In genomic region chr11:96875270-96875669, GRCm38 (mm10) we compare ENCODE assay signal across 7 mouse cellular contexts. TPM values are rescaled to one million over a fixed set of nuclear protein-coding genes. Genes with fewer than 3 reads are reported as not detected.
DNase-seq lines count a peak whose midpoint lies in the region; ATAC-seq and TF ChIP-seq lines count a peak whose summit lies in the region.

No protein-coding gene starts in this region.

- no peak for ATAC-seq in lung, postnatal 0 days
- ATAC-seq in forebrain, embryonic 16.5 days = no peak
- no peak for ATAC-seq in limb, embryonic 15.5 days (ENCODE audit: insufficient number of reproducible peaks, low FRiP score, low TSS enrichment, low read depth)
- ATAC-seq in stomach, embryonic 16.5 days (ENCODE audit: insufficient read depth, low FRiP score) = no peak

- TF ChIP-seq EP300 in lung, postnatal 0 days (IDR thresholded peaks at IDR 0.05) = no peak

- no peak for TF ChIP-seq POLR2A in thymus, adult 2 months (IDR thresholded peaks at IDR 0.05; ENCODE audit: control insufficient read depth, extremely low read depth, insufficient read depth, low read length, poor library complexity)

- no peak overlapping the region for H3K27ac ChIP-seq in lung, postnatal 0 days (ENCODE audit: low read length)
- peak overlapping the region; percentile 98 for H3K27ac ChIP-seq in forebrain, embryonic 16.5 days (ENCODE audit: low read length)
- H3K27ac ChIP-seq in limb, embryonic 15.5 days = no peak overlapping the region
- H3K27ac ChIP-seq in stomach, embryonic 16.5 days (ENCODE audit: low read length) = no peak overlapping the region
- no peak overlapping the region for H3K27ac ChIP-seq in thymus, adult 2 months (ENCODE audit: control insufficient read depth, insufficient read depth, low read length)

- WGBS in lung, postnatal 0 days = 25% methylated on average over 4 of the region's 4 CpGs
- WGBS in forebrain, embryonic 16.5 days = 8% methylated on average over 4 of the region's 4 CpGs
- 24% methylated on average over 4 of the region's 4 CpGs for WGBS in limb, embryonic 15.5 days
- WGBS in stomach, embryonic 16.5 days = 20% methylated on average over 4 of the region's 4 CpGs
- WGBS in thymus, adult 2 months = 44% methylated on average over 4 of the region's 4 CpGs

- H3K9ac ChIP-seq in lung, postnatal 0 days (replicated peaks; ENCODE audit: low read depth) = no peak overlapping the region
- H3K9ac ChIP-seq in forebrain, embryonic 16.5 days (replicated peaks; ENCODE audit: low read depth, low read length) = no peak overlapping the region; the same call in 1 of the 2 replicates
- no peak overlapping the region for H3K9ac ChIP-seq in limb, embryonic 15.5 days
- no peak overlapping the region for H3K9ac ChIP-seq in stomach, embryonic 16.5 days (ENCODE audit: low read length)

- no peak for TF ChIP-seq CTCF in lung, postnatal 0 days (IDR thresholded peaks at IDR 0.05)
- no peak for TF ChIP-seq CTCF in thymus, adult 2 months (IDR thresholded peaks at IDR 0.05; ENCODE audit: borderline replicate concordance, control insufficient read depth, extremely low read depth, insufficient read depth, low read length, poor library complexity)

- H3K36me3 ChIP-seq in lung, postnatal 0 days (ENCODE audit: insufficient read depth, low read length) = no peaks in the 10 kb centered on the region
- H3K36me3 ChIP-seq in forebrain, embryonic 16.5 days (ENCODE audit: control insufficient read depth, insufficient read depth) = no peaks in the 10 kb centered on the region
- H3K36me3 ChIP-seq in limb, embryonic 15.5 days = no peaks in the 10 kb centered on the region
- no peaks in the 10 kb centered on the region for H3K36me3 ChIP-seq in stomach, embryonic 16.5 days (ENCODE audit: control insufficient read depth, insufficient read depth, low read length)
- H3K36me3 ChIP-seq in thymus, adult 2 months (ENCODE audit: control insufficient read depth, insufficient read depth, low read length) = no peaks in the 10 kb centered on the region

- peak overlapping the region; percentile 23 for H3K4me3 ChIP-seq in lung, postnatal 0 days (ENCODE audit: low read depth, low read length)
- H3K4me3 ChIP-seq in forebrain, embryonic 16.5 days (replicated peaks; ENCODE audit: low read length) = peak overlapping the region; percentile 41
- H3K4me3 ChIP-seq in limb, embryonic 15.5 days = peak overlapping the region; percentile 41
- H3K4me3 ChIP-seq in stomach, embryonic 16.5 days (replicated peaks; ENCODE audit: low read length) = peak overlapping the region; percentile 41; the same call in 1 of the 2 replicates
- H3K4me3 ChIP-seq in thymus, adult 2 months (ENCODE audit: control insufficient read depth, insufficient read depth, low read length) = no peak overlapping the region

- H3K27me3 ChIP-seq in lung, postnatal 0 days (replicated peaks; ENCODE audit: insufficient read depth, low read length) = peaks cover 8% of the 10 kb centered on the region; the same call in 1 of the 2 replicates
- H3K27me3 ChIP-seq in forebrain, embryonic 16.5 days (replicated peaks; ENCODE audit: control insufficient read depth, insufficient read depth, low read length) = no peaks in the 10 kb centered on the region
- peaks cover 17% of the 10 kb centered on the region for H3K27me3 ChIP-seq in limb, embryonic 15.5 days
- peaks cover 6% of the 10 kb centered on the region; the same call in 1 of the 2 replicates for H3K27me3 ChIP-seq in stomach, embryonic 16.5 days (ENCODE audit: control insufficient read depth, insufficient read depth, low read length)
- peaks cover 8% of the 10 kb centered on the region; the same call in 1 of the 2 replicates for H3K27me3 ChIP-seq in thymus, adult 2 months (ENCODE audit: control insufficient read depth, insufficient read depth, low read length)

- no peaks in the 10 kb centered on the region for H3K4me1 ChIP-seq in lung, postnatal 0 days (ENCODE audit: insufficient read depth, low read depth, low read length)
- peaks cover 62% of the 10 kb centered on the region for H3K4me1 ChIP-seq in forebrain, embryonic 16.5 days (replicated peaks; ENCODE audit: control insufficient read depth, insufficient read depth, low read length)
- H3K4me1 ChIP-seq in limb, embryonic 15.5 days = peaks cover 33% of the 10 kb centered on the region
- peaks cover 22% of the 10 kb centered on the region for H3K4me1 ChIP-seq in stomach, embryonic 16.5 days (ENCODE audit: control insufficient read depth, insufficient read depth, low read length)
- H3K4me1 ChIP-seq in thymus, adult 2 months (replicated peaks; ENCODE audit: control insufficient read depth, insufficient read depth, low read length) = no peaks in the 10 kb centered on the region

- no peaks in the 10 kb centered on the region for H3K9me3 ChIP-seq in lung, postnatal 0 days (ENCODE audit: low read length)
- H3K9me3 ChIP-seq in forebrain, embryonic 16.5 days (ENCODE audit: control insufficient read depth, low read length) = no peaks in the 10 kb centered on the region
- H3K9me3 ChIP-seq in limb, embryonic 15.5 days = no peaks in the 10 kb centered on the region
- H3K9me3 ChIP-seq in stomach, embryonic 16.5 days (replicated peaks; ENCODE audit: control insufficient read depth, low read length) = no peaks in the 10 kb centered on the region

- peak overlapping the region; percentile 54 for H3K4me2 ChIP-seq in lung, postnatal 0 days (replicated peaks; ENCODE audit: low read depth, low read length)
- H3K4me2 ChIP-seq in forebrain, embryonic 16.5 days (ENCODE audit: low read length) = peak overlapping the region; percentile 67
- H3K4me2 ChIP-seq in limb, embryonic 15.5 days = peak overlapping the region; percentile 89
- H3K4me2 ChIP-seq in stomach, embryonic 16.5 days (ENCODE audit: low read depth, low read length) = peak overlapping the region; percentile 64

- DNase-seq in lung, postnatal 0 days (ENCODE audit: low spot score) = no peak
- DNase-seq in lung, postnatal 14 days = no peak
- DNase-seq in thymus, adult 2 months = no peak
- no peak for DNase-seq in right cerebral cortex, postnatal 36 days (ENCODE audit: low spot score in 2 of 2)

RNA-seq across cellular contexts. Expression of gene Copz2, which starts 25.6 kb away (rescaled TPM):
- polyA plus RNA-seq in lung, postnatal 0 days (2015; fragmentation: Nextera tagmentation; extraction: Ambion mirVana) = 105 and 110 TPM in 2 replicates
- 10.4 and 16.6 TPM in 2 replicates for polyA plus RNA-seq in forebrain, embryonic 16.5 days (2015; fragmentation: Nextera tagmentation; extraction: Ambion mirVana)
- 203 and 213 TPM in 2 replicates for polyA plus RNA-seq in limb, embryonic 15.5 days (2015; fragmentation: Nextera tagmentation; extraction: Ambion mirVana)
- polyA plus RNA-seq in stomach, embryonic 16.5 days (2015; fragmentation: Nextera tagmentation; extraction: Ambion mirVana) = 124 and 136 TPM in 2 replicates
- polyA plus RNA-seq in thymus, adult 2 months (2012; rRNA removed) = 24.5 and 25.3 TPM in 2 replicates

RNA-seq across cellular contexts. Expression of gene Cdk5rap3, which starts 41.0 kb away (rescaled TPM):
- 46.4 and 48.0 TPM in 2 replicates for polyA plus RNA-seq in lung, postnatal 0 days (2015; fragmentation: Nextera tagmentation; extraction: Ambion mirVana)
- 103 and 106 TPM in 2 replicates for polyA plus RNA-seq in forebrain, embryonic 16.5 days (2015; fragmentation: Nextera tagmentation; extraction: Ambion mirVana)
- 76.2 and 87.4 TPM in 2 replicates for polyA plus RNA-seq in limb, embryonic 15.5 days (2015; fragmentation: Nextera tagmentation; extraction: Ambion mirVana)
- polyA plus RNA-seq in stomach, embryonic 16.5 days (2015; fragmentation: Nextera tagmentation; extraction: Ambion mirVana) = 68.7 and 75.0 TPM in 2 replicates
- polyA plus RNA-seq in thymus, adult 2 months (2012; rRNA removed) = 94.2 and 95.5 TPM in 2 replicates

RNA-seq across cellular contexts. Expression of gene Nfe2l1, which starts 45.5 kb away (rescaled TPM):
- polyA plus RNA-seq in lung, postnatal 0 days (2015; fragmentation: Nextera tagmentation; extraction: Ambion mirVana) = 51.8 and 54.5 TPM in 2 replicates
- 64.8 and 68.2 TPM in 2 replicates for polyA plus RNA-seq in forebrain, embryonic 16.5 days (2015; fragmentation: Nextera tagmentation; extraction: Ambion mirVana)
- polyA plus RNA-seq in limb, embryonic 15.5 days (2015; fragmentation: Nextera tagmentation; extraction: Ambion mirVana) = 75.6 and 81.1 TPM in 2 replicates
- polyA plus RNA-seq in stomach, embryonic 16.5 days (2015; fragmentation: Nextera tagmentation; extraction: Ambion mirVana) = 64.8 and 65.7 TPM in 2 replicates
- 136 and 170 TPM in 2 replicates for polyA plus RNA-seq in thymus, adult 2 months (2012; rRNA removed)

RNA-seq across cellular contexts. Expression of gene Prr15l, which starts 52.6 kb away (rescaled TPM):
- polyA plus RNA-seq in lung, postnatal 0 days (2015; fragmentation: Nextera tagmentation; extraction: Ambion mirVana) = 126 and 127 TPM in 2 replicates
- polyA plus RNA-seq in forebrain, embryonic 16.5 days (2015; fragmentation: Nextera tagmentation; extraction: Ambion mirVana) = 0.19 and 0.27 TPM in 2 replicates
- 3.4 and 3.6 TPM in 2 replicates for polyA plus RNA-seq in limb, embryonic 15.5 days (2015; fragmentation: Nextera tagmentation; extraction: Ambion mirVana)
- polyA plus RNA-seq in stomach, embryonic 16.5 days (2015; fragmentation: Nextera tagmentation; extraction: Ambion mirVana) = 70.8 and 81.7 TPM in 2 replicates
- 0.98 and 1.3 TPM in 2 replicates for polyA plus RNA-seq in thymus, adult 2 months (2012; rRNA removed)
